Mouse (Mus musculus) ES-E14 (cell line): ENCODE data around the gene Cdk1. TPM values are rescaled to one million over a fixed set of nuclear protein-coding genes. Genes with fewer than 3 reads are reported as not detected.

Source experiments
- DNase-seq: peaks from one replicate; pipeline ENCODE4 v3.0.0-alpha.2; 2013; ENCODE audit warnings: low read depth, low spot score
- H3K27ac ChIP-seq: 2 replicates; pipeline ENCODE4 v1.5.1; 2012; ENCODE audit warnings: low read depth, mild to moderate bottlenecking, low read length, moderate library complexity, mixed read lengths; ENCODE audit not compliant: poor library complexity, insufficient read depth, severe bottlenecking
- H3K36me3 ChIP-seq: 2 replicates; pipeline ENCODE4 v1.6.1; 2012; ENCODE audit warnings: mild to moderate bottlenecking, low read length, moderate library complexity, mixed read lengths; ENCODE audit not compliant: control insufficient read depth, poor library complexity, insufficient read depth, severe bottlenecking
- H3K4me1 ChIP-seq, 2 experiments: fragments of 150-350 bp in 1 of 2; sonication (generic) in 1 of 2; 2 replicates each; pipeline ENCODE4 v1.6.1; 2012; ENCODE audit warnings: low read length in 2 of 2, mild to moderate bottlenecking in 1 of 2, mixed read lengths in 1 of 2; ENCODE audit not compliant: control insufficient read depth in 2 of 2, insufficient read depth in 2 of 2, poor library complexity in 1 of 2
- H3K4me3 ChIP-seq, 2 experiments: fragments of 150-350 bp in 1 of 2; sonication (generic) in 1 of 2; 2 replicates each; pipeline ENCODE4 v1.5.1; 2012; ENCODE audit warnings: low read length in 2 of 2, low read depth in 1 of 2, mild to moderate bottlenecking in 1 of 2, mixed read lengths in 1 of 2; ENCODE audit not compliant: insufficient read depth in 1 of 2, poor library complexity in 1 of 2, severe bottlenecking in 1 of 2
- H3K9ac ChIP-seq: 2 replicates; pipeline ENCODE4 v1.6.1; 2012; ENCODE audit warnings: low read depth, mild to moderate bottlenecking, low read length, mixed read lengths; ENCODE audit not compliant: poor library complexity, insufficient read depth, severe bottlenecking
- H3K9me3 ChIP-seq: fragments of 150-350 bp; sonication (generic); 2 replicates; pipeline ENCODE4 v1.6.1; 2012; ENCODE audit warnings: low read depth, mild to moderate bottlenecking, low read length; ENCODE audit not compliant: control insufficient read depth, insufficient read depth
- CHD2 ChIP-seq: IDR thresholded peaks from 2 replicates; pipeline ENCODE4 v1.6.1; 2014; ENCODE audit warnings: mild to moderate bottlenecking, low read depth, low read length, inconsistent platforms
- HCFC1 ChIP-seq: IDR thresholded peaks from 2 replicates; pipeline ENCODE4 v1.6.1; 2012; ENCODE audit warnings: low read length, inconsistent platforms, borderline replicate concordance; ENCODE audit not compliant: insufficient read depth
- MAFK ChIP-seq: IDR thresholded peaks from 2 replicates; pipeline ENCODE4 v1.6.1; 2014; ENCODE audit warnings: mild to moderate bottlenecking, low read depth, low read length, inconsistent platforms; ENCODE audit not compliant: insufficient read depth
- ZC3H11A ChIP-seq: IDR thresholded peaks from 2 replicates; pipeline ENCODE4 v1.6.1; 2012; ENCODE audit warnings: low read depth, mild to moderate bottlenecking, inconsistent platforms, low read length, borderline replicate concordance
- ZNF384 ChIP-seq: IDR thresholded peaks from 2 replicates; pipeline ENCODE4 v1.6.1; 2012; ENCODE audit warnings: low read depth, low read length, inconsistent platforms
- in situ Hi-C, 2 experiments: fragments of 600-800 bp; cut with MboI; formaldehyde crosslinking; loops; one replicate each; pipeline ENCODE4 v1.15.1; 2025; ENCODE audit warnings: low sequenced_read_pairs in 2 of 2, inconsistent platforms in 1 of 2; ENCODE audit not compliant: unreplicated experiment in 2 of 2
- total RNA-seq: library from RNA; depleted of rRNA; stranded (reverse); fragments of 300-350 nt; gene quantifications from 2 replicates; pipeline ENCODE4 v1.2.3, GENCODE M21; 2012

The Cdk1 gene
- total RNA-seq, 1 experiment, result 351 TPM

- no peaks in the 10 kb centered on the region for H3K9me3 ChIP-seq
- no peak for DNase-seq
- TF ChIP-seq CHD2 (no peak), ZC3H11A (no peak), ZNF384 (no peak), MAFK (no peak), HCFC1 (no peak)
- peaks cover 6 to 7% of the 10 kb centered on the region in 2 experiments for H3K4me1 ChIP-seq
- in situ Hi-C loops, result loop anchor here in 1 of 2 experiments (25.0 kb wide), 1 partner anchor 393 kb away; no protein-coding TSS in a partner anchor
- H3K4me3 ChIP-seq, result no peak overlapping the region
- no peaks in the 10 kb centered on the region for H3K36me3 ChIP-seq
- H3K27ac ChIP-seq, result no peak overlapping the region
- no peak overlapping the region for H3K9ac ChIP-seq
These were observed 47.1 kb downstream of the Cdk1 start for GRCm38 (mm10) chr10:69305600-69305999.

GRCm38 (mm10) chr10:69304819-69305218 lies 47.9 kb downstream of the Cdk1 start:
- H3K9me3 ChIP-seq, result no peaks in the 10 kb centered on the region
- in situ Hi-C loops, result loop anchor here in 1 of 2 experiments (25.0 kb wide), 1 partner anchor 393 kb away; no protein-coding TSS in a partner anchor
- H3K9ac ChIP-seq, result no peak overlapping the region
- H3K36me3 ChIP-seq, result no peaks in the 10 kb centered on the region
- peaks cover 6 to 7% of the 10 kb centered on the region in 2 experiments for H3K4me1 ChIP-seq
- TF ChIP-seq MAFK (no peak), HCFC1 (no peak), CHD2 (no peak), ZC3H11A (no peak), ZNF384 (no peak)
- no peak for DNase-seq
- H3K27ac ChIP-seq, result no peak overlapping the region
- no peak overlapping the region for H3K4me3 ChIP-seq

- Histone ChIP-seq H3K9me3 (no peaks in the 10 kb centered on the region), H3K4me1 (peaks cover 6 to 7% of the 10 kb centered on the region in 2 experiments), H3K27ac (no peak overlapping the region), H3K36me3 (no peaks in the 10 kb centered on the region), H3K4me3 (no peak overlapping the region), H3K9ac (no peak overlapping the region)
- DNase-seq, result no peak
- in situ Hi-C loops, result loop anchor here in 1 of 2 experiments (25.0 kb wide), 1 partner anchor 390 kb away; no protein-coding TSS in a partner anchor
- no peak for TF ChIP-seq ZC3H11A
- TF ChIP-seq ZNF384, result no peak
- no peak for TF ChIP-seq MAFK
- no peak for TF ChIP-seq HCFC1
- no peak for TF ChIP-seq CHD2
These were observed 50.1 kb downstream of the Cdk1 start for GRCm38 (mm10) chr10:69302667-69303066.

- no peak for DNase-seq
- TF ChIP-seq HCFC1 (no peak), ZNF384 (no peak), MAFK (no peak), CHD2 (no peak), ZC3H11A (no peak)
- no peak overlapping the region for H3K27ac ChIP-seq
- no peak overlapping the region for H3K4me3 ChIP-seq
- H3K9me3 ChIP-seq, result no peaks in the 10 kb centered on the region
- no peaks in the 10 kb centered on the region for H3K36me3 ChIP-seq
- in situ Hi-C loops, result loop anchor here in 1 of 2 experiments (25.0 kb wide), 1 partner anchor 388 kb away; no protein-coding TSS in a partner anchor
- H3K9ac ChIP-seq, result no peak overlapping the region
- peaks cover 2 to 7% of the 10 kb centered on the region in 2 experiments; a peak in 3 of 4 replicates for H3K4me1 ChIP-seq
These were observed 52.8 kb downstream of the Cdk1 start for GRCm38 (mm10) chr10:69299985-69300384.

- Histone ChIP-seq H3K4me3 (no peak overlapping the region), H3K9me3 (no peaks in the 10 kb centered on the region), H3K36me3 (no peaks in the 10 kb centered on the region), H3K9ac (no peak overlapping the region), H3K27ac (no peak overlapping the region), H3K4me1 (peaks cover 0 to 2% of the 10 kb centered on the region in 2 experiments; a peak in 1 of 4 replicates)
- in situ Hi-C loops, result no loop called here
- TF ChIP-seq ZC3H11A (no peak), MAFK (0 out of 2 replicates have a peak, but pooled peaks have one; percentile 9)
- DNase-seq, result no peak
These were observed 56.8 kb downstream of the Cdk1 start for GRCm38 (mm10) chr10:69295919-69296318.
